Mouse (Mus musculus): ENCODE data around the gene Ppil4.

Ppil4 gene

GRCm38 (mm10) chr10:7861259-7861936, 68.7 kb downstream of the Ppil4 start:
- DNase-seq (ENCODE audit: low read depth): peak; percentile 66

DNA sequence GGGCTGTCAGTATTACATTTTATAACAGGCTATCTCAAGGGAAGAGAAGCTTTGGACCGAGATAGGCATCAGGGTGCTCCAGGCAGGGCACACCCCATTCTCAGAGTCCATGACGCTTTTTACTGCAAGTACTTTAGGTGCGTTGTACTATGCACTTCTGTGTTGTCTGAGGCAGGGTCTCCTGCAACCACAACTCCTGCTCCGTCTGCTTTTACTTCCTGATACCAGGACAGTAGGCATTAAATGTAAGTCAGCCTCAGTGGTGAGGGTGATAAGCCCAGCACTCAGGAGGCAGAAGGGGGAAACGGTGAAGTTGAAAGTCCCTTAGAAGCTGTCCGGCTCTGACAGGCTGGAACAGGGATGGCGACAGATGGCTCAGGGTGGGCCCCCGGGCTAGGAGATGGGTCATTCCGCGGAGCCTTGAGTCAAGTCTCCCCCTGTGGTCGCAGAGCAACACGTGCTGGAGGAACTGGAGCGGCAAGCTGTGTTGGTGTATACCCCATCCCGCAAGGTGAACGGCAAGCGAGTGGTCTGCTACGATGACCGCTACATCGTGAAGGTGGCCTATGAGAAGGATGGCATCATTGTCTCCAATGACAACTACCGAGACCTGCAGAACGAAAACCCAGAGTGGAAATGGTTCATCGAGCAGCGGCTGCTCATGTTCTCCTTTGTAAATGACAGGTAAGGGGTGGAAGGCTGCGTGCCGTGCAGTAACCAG, 69.4 kb downstream of the Ppil4 start:
- DNase-seq (ENCODE audit: low read depth): no peak

DNA sequence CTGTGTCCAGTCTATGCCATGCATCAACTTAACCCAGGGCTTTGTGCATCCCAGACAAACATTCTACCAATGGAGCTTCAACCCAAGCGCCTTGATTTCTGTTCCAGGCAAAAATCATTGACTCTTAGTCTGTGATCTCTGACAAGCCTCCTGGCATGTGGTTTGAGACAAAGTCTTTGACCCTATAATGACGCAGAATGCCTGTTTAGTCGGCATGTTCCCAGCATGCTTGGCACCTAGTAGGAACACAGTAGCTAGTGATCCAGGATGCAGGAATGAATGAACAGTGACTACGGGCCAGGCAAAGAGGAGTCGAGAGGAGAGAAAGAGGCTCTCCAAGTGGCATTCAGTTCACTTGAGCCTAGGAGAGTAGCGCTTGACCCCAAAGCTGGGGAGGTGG, 70.7 kb downstream of the Ppil4 start:
- no peak for DNase-seq (ENCODE audit: low read depth)

DNA sequence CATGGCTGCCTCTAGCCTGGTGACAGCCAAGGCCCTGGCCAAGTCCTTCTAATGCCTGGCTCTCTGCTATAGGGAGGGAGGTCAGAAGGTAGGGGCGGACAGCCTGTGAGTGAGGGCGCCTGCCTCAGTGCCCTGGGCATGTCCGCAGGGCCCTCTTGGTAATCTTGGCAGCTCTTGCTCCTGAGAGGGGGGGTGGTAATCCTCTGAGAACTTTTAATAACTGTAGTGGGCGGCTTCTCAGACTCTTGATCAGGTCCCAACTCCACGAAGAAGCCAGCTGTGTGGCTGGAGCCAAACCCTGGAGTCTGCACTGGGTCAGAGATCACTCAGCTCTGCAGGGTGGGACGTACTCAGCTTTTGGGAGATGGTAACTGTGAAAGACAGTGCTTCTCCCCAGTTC, 71.5 kb downstream of the Ppil4 start:
- DNase-seq (ENCODE audit: low read depth): no peak

DNA sequence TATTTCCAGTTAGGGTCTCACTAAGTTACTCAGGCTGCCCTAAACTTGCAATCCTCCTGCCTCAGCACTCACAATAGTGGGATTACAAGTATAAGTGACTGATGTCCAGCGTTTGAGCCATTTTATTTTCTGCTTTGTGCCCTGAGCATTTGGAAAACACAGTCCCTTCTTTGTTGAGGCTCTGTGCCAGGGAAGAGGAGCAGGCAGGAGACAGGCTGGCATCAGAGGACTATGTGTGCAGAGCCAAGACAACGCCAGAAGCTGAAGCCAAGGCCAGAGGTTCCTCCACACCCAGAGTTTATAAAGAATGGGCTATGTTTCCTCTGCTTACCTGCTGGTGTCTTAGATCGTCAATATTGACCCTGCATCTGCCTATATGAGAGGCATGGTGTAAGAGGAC, 72.1 kb downstream of the Ppil4 start:
- no peak for DNase-seq (ENCODE audit: low read depth)

GRCm38 (mm10) chr10:7866762-7867665, 74.3 kb downstream of the Ppil4 start:
- no peak for DNase-seq (ENCODE audit: low read depth)

DNA sequence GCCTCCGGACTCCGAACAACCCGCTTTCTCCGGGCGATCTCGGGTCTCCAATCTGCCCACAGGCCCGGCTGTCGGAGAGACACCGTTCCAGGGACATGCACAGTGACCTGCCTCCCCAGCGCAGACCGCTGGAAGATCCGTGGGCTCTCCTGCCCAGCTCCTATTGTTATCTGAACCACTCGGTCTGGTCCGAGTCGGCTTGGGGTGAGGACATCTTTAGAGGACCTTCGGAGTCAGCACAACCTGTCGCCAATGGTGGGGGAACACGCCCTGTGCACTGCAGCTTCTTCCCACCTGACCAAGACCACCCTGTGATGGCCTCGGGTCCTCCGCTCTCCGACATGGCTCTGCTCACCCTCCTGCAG, 75.0 kb downstream of the Ppil4 start:
- DNase-seq (ENCODE audit: low read depth): no peak

GRCm38 (mm10) chr10:7869746-7870145, 77.1 kb downstream of the Ppil4 start:
- DNase-seq (ENCODE audit: low read depth): no peak

DNA sequence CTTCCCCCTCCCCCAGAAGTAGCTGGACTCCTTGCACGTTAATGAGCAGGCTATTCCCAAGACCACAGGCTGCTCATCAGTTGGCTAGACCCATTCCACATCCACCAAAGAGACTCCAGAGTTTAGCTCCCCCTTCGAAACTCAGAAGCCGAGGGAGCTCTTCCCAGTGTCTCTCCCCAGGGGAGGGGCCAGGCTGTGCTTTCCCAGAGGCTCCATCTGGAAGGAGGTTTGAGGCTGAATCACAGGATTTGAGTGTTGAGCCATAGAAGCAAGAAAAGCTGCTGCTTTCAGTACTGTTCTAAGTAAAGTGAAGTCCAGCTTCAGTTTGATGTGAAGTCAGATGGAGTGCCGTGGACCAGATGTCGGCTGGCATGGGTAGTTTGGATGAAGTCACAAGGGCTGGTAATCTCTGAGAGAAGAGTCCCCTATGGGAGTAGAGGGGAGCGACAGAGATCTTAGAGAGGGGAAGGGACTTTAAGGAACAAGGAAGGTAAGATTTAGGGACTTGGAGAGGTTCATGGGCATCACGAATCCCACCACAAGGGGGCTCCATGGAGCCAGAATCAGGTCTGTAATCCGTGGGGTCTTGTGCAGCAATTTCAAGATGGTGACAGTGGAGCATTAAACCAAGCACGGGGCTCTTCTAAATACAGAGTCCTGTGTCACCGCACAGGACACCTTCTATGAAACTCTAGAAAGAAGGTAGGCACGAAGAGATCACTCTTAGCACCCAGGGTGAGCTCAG, 78.1 kb downstream of the Ppil4 start:
- DNase-seq (ENCODE audit: low read depth): peak; percentile 72

DNA sequence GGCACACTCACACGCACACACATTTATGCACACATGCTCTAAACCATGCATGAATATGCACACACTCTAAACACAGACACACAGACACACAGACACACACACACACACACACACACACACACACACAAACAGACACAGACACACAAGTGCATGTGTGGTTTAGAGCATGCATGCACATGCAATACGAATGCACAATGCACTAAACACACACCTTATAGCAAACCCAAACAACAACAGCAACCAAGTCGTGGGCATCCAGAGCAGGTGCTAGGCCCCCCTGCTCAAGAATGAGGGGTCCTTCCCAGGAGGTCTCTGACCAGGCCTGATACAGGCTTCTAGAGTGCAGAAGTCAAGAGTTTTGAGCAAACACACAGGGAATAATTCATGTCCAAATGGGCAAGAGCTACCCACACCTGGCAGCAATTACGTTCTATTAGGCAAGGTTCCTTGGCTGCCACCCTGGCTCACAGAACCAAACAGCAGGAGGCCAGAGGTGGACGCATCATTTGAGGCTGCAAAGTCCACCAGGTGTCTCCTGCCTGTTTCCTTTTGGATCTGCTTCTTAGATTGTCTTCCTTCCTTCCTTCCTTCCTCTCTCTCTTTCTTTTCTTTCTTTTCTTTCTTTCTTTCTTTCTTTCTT, 78.8 kb downstream of the Ppil4 start:
- DNase-seq (ENCODE audit: low read depth): peak; percentile 37

All from NIH3T3 (cell line).